Mouse (Mus musculus) embryonic fibroblast, embryonic 13.5 days (primary cell): Measurements from ENCODE around the gene Zfr2.

Experiments used
- CTCF ChIP-seq: IDR thresholded peaks from 2 replicates; pipeline ENCODE4 v1.5.1; 2011; ENCODE audit warnings: mild to moderate bottlenecking, control low read depth, low read length, moderate library complexity, borderline replicate concordance; ENCODE audit not compliant: insufficient read depth
- POLR2A ChIP-seq: IDR thresholded peaks from 2 replicates; pipeline ENCODE4 v1.6.1; 2011; ENCODE audit warnings: low read depth, mild to moderate bottlenecking, control low read depth, low read length, moderate library complexity

- TF ChIP-seq CTCF (no peak), POLR2A (no peak)
Measured at GRCm38 (mm10) chr10:81198230-81198629, 34.7 kb upstream of the Zfr2 start.
